Mouse (Mus musculus) ES-CJ7 (cell line): Measurements from ENCODE around the gene Trip11.

Source experiments
- DNase-seq: peaks from one replicate; pipeline ENCODE4 v3.0.0; 2011; ENCODE audit warnings: low read depth, low spot score

Trip11 gene

GRCm38 (mm10) chr12:101823161-101823560 lies 89.9 kb downstream of the Trip11 start:
- DNase-seq, result no peak

GRCm38 (mm10) chr12:101821596-101821995 lies 91.5 kb downstream of the Trip11 start:
- no peak for DNase-seq

GRCm38 (mm10) chr12:101819570-101819969 lies 93.5 kb downstream of the Trip11 start:
- no peak for DNase-seq

- peak; percentile 27 for DNase-seq
These were observed 94.3 kb downstream of the Trip11 start, which contains the start of gene Fbln5 for GRCm38 (mm10) chr12:101818608-101819370. TSS of gene Fbln5 (minus strand) at chr12:101819055.

- no peak for DNase-seq
These were observed 94.8 kb downstream of the Trip11 start for GRCm38 (mm10) chr12:101818246-101818607.

GRCm38 (mm10) chr12:101816810-101817209 lies 96.3 kb downstream of the Trip11 start:
- peak; percentile 64 for DNase-seq

GRCm38 (mm10) chr12:101815796-101816195 lies 97.3 kb downstream of the Trip11 start:
- no peak for DNase-seq

GRCm38 (mm10) chr12:101814423-101814822 lies 98.6 kb downstream of the Trip11 start:
- DNase-seq, result no peak

- DNase-seq, result peak; percentile 55
These were observed 101.9 kb downstream of the Trip11 start for GRCm38 (mm10) chr12:101811181-101811580.

GRCm38 (mm10) chr12:101810515-101810914 lies 102.6 kb downstream of the Trip11 start:
- no peak for DNase-seq

- DNase-seq, result no peak
These were observed 105.7 kb downstream of the Trip11 start for GRCm38 (mm10) chr12:101807400-101807799.

GRCm38 (mm10) chr12:101802445-101802844 lies 110.6 kb downstream of the Trip11 start:
- DNase-seq, result no peak

GRCm38 (mm10) chr12:101801744-101802143 lies 111.3 kb downstream of the Trip11 start:
- DNase-seq, result no peak

- DNase-seq, result no peak
These were observed 112.0 kb downstream of the Trip11 start for GRCm38 (mm10) chr12:101801051-101801450.

GRCm38 (mm10) chr12:101798189-101798922 lies 114.7 kb downstream of the Trip11 start:
- no peak for DNase-seq

- DNase-seq, result no peak
These were observed 118.6 kb downstream of the Trip11 start for GRCm38 (mm10) chr12:101794458-101794857.

- DNase-seq, result no peak
These were observed 119.8 kb downstream of the Trip11 start for GRCm38 (mm10) chr12:101793221-101793621.

GRCm38 (mm10) chr12:101792684-101793083 lies 120.4 kb downstream of the Trip11 start:
- no peak for DNase-seq

GRCm38 (mm10) chr12:101789767-101790166 lies 123.3 kb downstream of the Trip11 start:
- no peak for DNase-seq

GRCm38 (mm10) chr12:101789250-101789649 lies 123.8 kb downstream of the Trip11 start:
- DNase-seq, result no peak
